In the genomic region with DNA sequence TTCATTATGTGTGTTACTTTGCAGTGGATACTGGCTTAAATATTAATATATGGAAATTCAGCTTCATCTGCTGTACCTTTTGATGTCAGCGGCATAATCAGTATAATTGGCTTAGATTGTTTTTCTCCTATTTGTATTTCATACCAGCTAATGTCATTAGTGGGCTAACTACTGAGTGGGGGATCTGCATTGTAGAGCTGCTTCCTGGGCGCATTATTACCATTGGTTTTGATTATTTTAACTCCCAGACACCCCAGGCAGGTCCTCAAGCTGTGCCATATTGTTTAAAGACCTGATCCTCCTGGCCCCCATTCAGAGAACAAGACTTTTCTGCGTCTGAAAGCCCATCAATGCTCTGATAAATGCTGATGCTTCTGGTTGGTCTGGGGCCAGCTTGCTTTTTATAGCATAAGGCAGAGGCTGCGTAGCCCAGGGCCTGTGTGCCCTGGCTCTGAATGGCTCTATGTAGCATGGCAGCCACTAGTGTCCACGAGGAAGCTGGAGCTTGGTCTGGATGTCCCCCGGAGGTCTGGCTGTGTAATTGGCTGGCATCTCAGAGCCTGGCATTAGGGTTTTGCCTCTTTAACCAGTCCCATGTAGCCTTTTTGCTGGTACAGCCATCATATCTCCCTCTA, we compare ENCODE assay signal across 11 mouse cellular contexts.
DNase-seq lines count a peak whose midpoint lies in the region; ATAC-seq and TF ChIP-seq lines count a peak whose summit lies in the region.
"Had no signal": no experiment of that assay in that cellular context is flagged by ENCODE, and none has a peak within 500 bp of the region (broad histone marks: within the 10 kb centered on the region; RNA-seq: fewer than 3 reads in every experiment).

No protein-coding gene starts in this region.

- no peak overlapping the region for H3K4me2 ChIP-seq in forebrain, embryonic 15.5 days (replicated peaks)
- no peak overlapping the region for H3K4me2 ChIP-seq in midbrain, embryonic 15.5 days

- 23% methylated on average over 6 of the region's 6 CpGs for WGBS in forebrain, embryonic 15.5 days
- WGBS in midbrain, embryonic 15.5 days: 25% methylated on average over 6 of the region's 6 CpGs

- H3K27me3 ChIP-seq in forebrain, embryonic 15.5 days: no peaks in the 10 kb centered on the region
- no peaks in the 10 kb centered on the region for H3K27me3 ChIP-seq in midbrain, embryonic 15.5 days (replicated peaks)

- DNase-seq in gastrocnemius, adult 2 months: peak; percentile 31
- DNase-seq in gastrocnemius, postnatal 14 days: no peak
- peak; percentile 34 for DNase-seq in MN1 (ENCODE audit: low spot score)
- no peak for DNase-seq in natural killer cell, adult 2 months (ENCODE audit: low spot score in 2 of 2)
- DNase-seq: cerebellum, adult 2 months; heart, adult 18-20 months; kidney, adult 18-20 months had no signal

- H3K9ac ChIP-seq in forebrain, embryonic 15.5 days (replicated peaks): no peak overlapping the region
- H3K9ac ChIP-seq in midbrain, embryonic 15.5 days: no peak overlapping the region
- H3K9ac ChIP-seq: liver, embryonic 14.5 days had no signal

- H3K4me3 ChIP-seq in gastrocnemius, adult 2 months: no peak overlapping the region
- H3K4me3 ChIP-seq in forebrain, embryonic 15.5 days: no peak overlapping the region
- H3K4me3 ChIP-seq in midbrain, embryonic 15.5 days: no peak overlapping the region

- no peak for TF ChIP-seq CTCF in gastrocnemius, adult 2 months (IDR thresholded peaks at IDR 0.05)

- no peaks in the 10 kb centered on the region for H3K9me3 ChIP-seq in forebrain, embryonic 15.5 days
- H3K9me3 ChIP-seq in midbrain, embryonic 15.5 days: no peaks in the 10 kb centered on the region

- H3K27ac ChIP-seq in gastrocnemius, adult 2 months: no peak overlapping the region
- peak overlapping the region; percentile 75 for H3K27ac ChIP-seq in forebrain, embryonic 15.5 days (replicated peaks)
- peak overlapping the region; percentile 69 for H3K27ac ChIP-seq in midbrain, embryonic 15.5 days
- H3K27ac ChIP-seq: liver, embryonic 14.5 days had no signal

- intact Hi-C loops in gastrocnemius, adult 2 months (cut with DNase I): no loop called here
- intact Hi-C loops in gastrocnemius, postnatal 14 days (cut with DNase I; ENCODE audit: low total_unique reads): no loop called here

- peak; percentile 59 for ATAC-seq in forebrain, embryonic 15.5 days (replicated peaks)
- ATAC-seq in midbrain, embryonic 15.5 days (replicated peaks): peak; percentile 72
- ATAC-seq in inflammation-experienced regulatory T-cells, adult 6 months: no peak

- H3K36me3 ChIP-seq in forebrain, embryonic 15.5 days: no peaks in the 10 kb centered on the region
- no peaks in the 10 kb centered on the region for H3K36me3 ChIP-seq in midbrain, embryonic 15.5 days (replicated peaks)

- peaks cover 50% of the 10 kb centered on the region for H3K4me1 ChIP-seq in forebrain, embryonic 15.5 days
- peaks cover 46% of the 10 kb centered on the region for H3K4me1 ChIP-seq in midbrain, embryonic 15.5 days

Comparison
In these comparisons a context has a peak if more than half of its experiments do, and no peak if none do; other contexts are left out.
1. DNase-seq: peak in gastrocnemius, adult 2 months (single experiment) and MN1 (single experiment); none in gastrocnemius, postnatal 14 days (single experiment) and natural killer cell, adult 2 months (0 of 2).